ENCODE assay signal across 11 mouse cellular contexts in genomic region chr14:54234231-54235040, GRCm38 (mm10). TPM values are rescaled to one million over a fixed set of nuclear protein-coding genes. Genes with fewer than 3 reads are reported as not detected.
DNase-seq lines count a peak whose midpoint lies in the region; ATAC-seq lines count a peak whose summit lies in the region.
"Had no signal": no experiment of that assay in that cellular context is flagged by ENCODE, and none has a peak within 500 bp of the region (broad histone marks: within the 10 kb centered on the region; RNA-seq: fewer than 3 reads in every experiment).

No protein-coding gene starts in this region.

- no peaks in the 10 kb centered on the region for H3K9me3 ChIP-seq in heart, embryonic 14.5 days (ENCODE audit: control insufficient read depth, low read length)
- no peaks in the 10 kb centered on the region for H3K9me3 ChIP-seq in midbrain, embryonic 14.5 days (ENCODE audit: control insufficient read depth, low read length)
- no peaks in the 10 kb centered on the region for H3K9me3 ChIP-seq in midbrain, embryonic 16.5 days (replicated peaks; ENCODE audit: control insufficient read depth, low read length, poor library complexity, severe bottlenecking)
- H3K9me3 ChIP-seq in hindbrain, embryonic 14.5 days (ENCODE audit: control insufficient read depth, low read length): no peaks in the 10 kb centered on the region
- H3K9me3 ChIP-seq in stomach, embryonic 14.5 days (ENCODE audit: control insufficient read depth, low read depth, low read length): no peaks in the 10 kb centered on the region

- H3K9ac ChIP-seq in heart, embryonic 14.5 days (ENCODE audit: low read length): peak overlapping the region; percentile 55
- no peak overlapping the region; the same call in 1 of the 2 replicates for H3K9ac ChIP-seq in midbrain, embryonic 14.5 days (replicated peaks; ENCODE audit: low read length)
- H3K9ac ChIP-seq in midbrain, embryonic 16.5 days (ENCODE audit: low read depth, low read length): no peak overlapping the region
- no peak overlapping the region for H3K9ac ChIP-seq in hindbrain, embryonic 14.5 days
- H3K9ac ChIP-seq in stomach, embryonic 14.5 days (replicated peaks; ENCODE audit: low read depth, low read length): no peak overlapping the region

- peak overlapping the region; percentile 27 for H3K4me2 ChIP-seq in heart, embryonic 14.5 days (ENCODE audit: low read length)
- no peak overlapping the region for H3K4me2 ChIP-seq in midbrain, embryonic 14.5 days (ENCODE audit: low read length)
- H3K4me2 ChIP-seq in midbrain, embryonic 16.5 days (ENCODE audit: low read length): no peak overlapping the region
- no peak overlapping the region for H3K4me2 ChIP-seq in hindbrain, embryonic 14.5 days (replicated peaks)
- H3K4me2 ChIP-seq in stomach, embryonic 14.5 days (replicated peaks; ENCODE audit: low read depth, low read length): no peak overlapping the region

- no peak for DNase-seq in heart, adult 9 months (ENCODE audit: low spot score in 2 of 2)
- DNase-seq in midbrain, embryonic 14.5 days: no peak
- no peak for DNase-seq in hindbrain, embryonic 14.5 days (ENCODE audit: low spot score)
- no peak for DNase-seq in adrenal gland, adult (ENCODE audit: inconsistent age in 2 of 2, low spot score in 1 of 2)
- DNase-seq: cerebellum, postnatal 25 days had no signal

- 47% methylated on average over 20 of the region's 20 CpGs for WGBS in heart, embryonic 14.5 days
- 76% methylated on average over 20 of the region's 20 CpGs for WGBS in midbrain, embryonic 14.5 days
- WGBS in midbrain, embryonic 16.5 days: 76% methylated on average over 20 of the region's 20 CpGs
- 69% methylated on average over 20 of the region's 20 CpGs for WGBS in hindbrain, embryonic 14.5 days
- WGBS in stomach, embryonic 14.5 days: 78% methylated on average over 20 of the region's 20 CpGs

- peaks cover 30 to 34% of the 10 kb centered on the region in 2 experiments for H3K4me1 ChIP-seq in heart, embryonic 14.5 days (ENCODE audit: control insufficient read depth in 2 of 2, insufficient read depth in 2 of 2, low read length in 2 of 2)
- peaks cover 16% of the 10 kb centered on the region for H3K4me1 ChIP-seq in midbrain, embryonic 14.5 days (ENCODE audit: control insufficient read depth, insufficient read depth, low read length)
- H3K4me1 ChIP-seq in midbrain, embryonic 16.5 days (ENCODE audit: control insufficient read depth, insufficient read depth, low read length): peaks cover 2% of the 10 kb centered on the region
- peaks cover 4% of the 10 kb centered on the region; the same call in 1 of the 2 replicates for H3K4me1 ChIP-seq in hindbrain, embryonic 14.5 days (replicated peaks; ENCODE audit: control insufficient read depth, insufficient read depth, low read length)
- H3K4me1 ChIP-seq in stomach, embryonic 14.5 days (ENCODE audit: control insufficient read depth, insufficient read depth, low read length): peaks cover 14% of the 10 kb centered on the region; the same call in 1 of the 2 replicates

- H3K27ac ChIP-seq in heart, embryonic 14.5 days (replicated peaks in 1 of 2; ENCODE audit: control insufficient read depth in 1 of 2, insufficient read depth in 1 of 2, low read depth in 2 of 2, low read length in 2 of 2): peak overlapping the region; percentile 72 to 82
- H3K27ac ChIP-seq in midbrain, embryonic 14.5 days (replicated peaks; ENCODE audit: low read depth, low read length): 0 out of 2 replicates have a peak overlapping the region, but pooled peaks have one; percentile 26
- H3K27ac ChIP-seq in midbrain, embryonic 16.5 days (ENCODE audit: low read length): no peak overlapping the region
- peak overlapping the region; percentile 15; the same call in 1 of the 2 replicates for H3K27ac ChIP-seq in hindbrain, embryonic 14.5 days
- peak overlapping the region; percentile 69; the same call in 1 of the 2 replicates for H3K27ac ChIP-seq in stomach, embryonic 14.5 days (ENCODE audit: low read length)
- H3K27ac ChIP-seq: macrophage had no signal

- ATAC-seq in heart, embryonic 14.5 days (ENCODE audit: insufficient number of reproducible peaks, insufficient read depth, low FRiP score, low read depth): peak; percentile 41; the same call in 1 of the 2 replicates
- ATAC-seq in midbrain, embryonic 14.5 days (ENCODE audit: low FRiP score, low TSS enrichment): no peak
- no peak for ATAC-seq in midbrain, embryonic 16.5 days
- ATAC-seq in hindbrain, embryonic 14.5 days (ENCODE audit: low FRiP score): no peak
- ATAC-seq in stomach, embryonic 14.5 days (ENCODE audit: insufficient number of reproducible peaks, insufficient read depth, low FRiP score, low read depth): no peak

- H3K27me3 ChIP-seq in heart, embryonic 14.5 days (ENCODE audit: control insufficient read depth, insufficient read depth, low read length): no peaks in the 10 kb centered on the region
- H3K27me3 ChIP-seq in midbrain, embryonic 14.5 days (ENCODE audit: control insufficient read depth, insufficient read depth, low read length): no peaks in the 10 kb centered on the region
- H3K27me3 ChIP-seq in midbrain, embryonic 16.5 days (ENCODE audit: control insufficient read depth, insufficient read depth, low read depth, low read length): no peaks in the 10 kb centered on the region
- no peaks in the 10 kb centered on the region for H3K27me3 ChIP-seq in hindbrain, embryonic 14.5 days (ENCODE audit: control insufficient read depth, insufficient read depth, low read length)
- no peaks in the 10 kb centered on the region for H3K27me3 ChIP-seq in stomach, embryonic 14.5 days (ENCODE audit: control insufficient read depth, insufficient read depth, low read length)

- peaks cover 23% of the 10 kb centered on the region for H3K36me3 ChIP-seq in heart, embryonic 14.5 days (ENCODE audit: control insufficient read depth, insufficient read depth, low read length)
- peaks cover 20% of the 10 kb centered on the region; the same call in 1 of the 2 replicates for H3K36me3 ChIP-seq in midbrain, embryonic 14.5 days (ENCODE audit: control insufficient read depth, insufficient read depth, low read length)
- no peaks in the 10 kb centered on the region for H3K36me3 ChIP-seq in midbrain, embryonic 16.5 days (ENCODE audit: control insufficient read depth, insufficient read depth, low read length)
- H3K36me3 ChIP-seq in hindbrain, embryonic 14.5 days (replicated peaks; ENCODE audit: control insufficient read depth, insufficient read depth): peaks cover 13% of the 10 kb centered on the region
- H3K36me3 ChIP-seq in stomach, embryonic 14.5 days (ENCODE audit: control insufficient read depth, insufficient read depth, low read length): peaks cover 19% of the 10 kb centered on the region; the same call in 1 of the 2 replicates

- H3K4me3 ChIP-seq in heart, embryonic 14.5 days (ENCODE audit: control insufficient read depth in 1 of 2, insufficient read depth in 1 of 2, low read depth in 1 of 2, low read length in 2 of 2): no peak overlapping the region
- no peak overlapping the region for H3K4me3 ChIP-seq in midbrain, embryonic 14.5 days (replicated peaks; ENCODE audit: low read depth, low read length)
- no peak overlapping the region for H3K4me3 ChIP-seq in midbrain, embryonic 16.5 days (ENCODE audit: low read depth, low read length)
- no peak overlapping the region for H3K4me3 ChIP-seq in hindbrain, embryonic 14.5 days (replicated peaks; ENCODE audit: low read length)
- H3K4me3 ChIP-seq in stomach, embryonic 14.5 days (ENCODE audit: low read depth, low read length): no peak overlapping the region
- H3K4me3 ChIP-seq: erythroblast, embryonic 14.5 days had no signal

RNA-seq across cellular contexts. Expression of gene Dad1, which starts 19.5 kb away (rescaled TPM):
- 400 and 442 TPM in 2 replicates for polyA plus RNA-seq in heart, embryonic 14.5 days (2014; fragmentation: Nextera tagmentation; extraction: Ambion mirVana)
- polyA plus RNA-seq in midbrain, embryonic 14.5 days (2014; fragmentation: Nextera tagmentation; extraction: Ambion mirVana): 338 and 385 TPM in 2 replicates
- 325 and 344 TPM in 2 replicates for polyA plus RNA-seq in midbrain, embryonic 16.5 days (2015; fragmentation: Nextera tagmentation; extraction: Ambion mirVana)
- 365 and 386 TPM in 2 replicates for polyA plus RNA-seq in hindbrain, embryonic 14.5 days (2014; fragmentation: Nextera tagmentation; extraction: Ambion mirVana)
- polyA plus RNA-seq in stomach, embryonic 14.5 days (2014; fragmentation: Nextera tagmentation; extraction: Ambion mirVana): 400 and 406 TPM in 2 replicates

RNA-seq across cellular contexts. Expression of gene Abhd4, which starts 19.6 kb away (rescaled TPM):
- polyA plus RNA-seq in heart, embryonic 14.5 days (2014; fragmentation: Nextera tagmentation; extraction: Ambion mirVana): 118 and 121 TPM in 2 replicates
- polyA plus RNA-seq in midbrain, embryonic 14.5 days (2014; fragmentation: Nextera tagmentation; extraction: Ambion mirVana): 46.6 and 48.0 TPM in 2 replicates
- polyA plus RNA-seq in midbrain, embryonic 16.5 days (2015; fragmentation: Nextera tagmentation; extraction: Ambion mirVana): 45.0 and 58.8 TPM in 2 replicates
- polyA plus RNA-seq in hindbrain, embryonic 14.5 days (2014; fragmentation: Nextera tagmentation; extraction: Ambion mirVana): 64.5 and 65.4 TPM in 2 replicates
- 52.2 and 54.3 TPM in 2 replicates for polyA plus RNA-seq in stomach, embryonic 14.5 days (2014; fragmentation: Nextera tagmentation; extraction: Ambion mirVana)

RNA-seq across cellular contexts. Expression of gene Olfr49, which starts 50.3 kb away (rescaled TPM):
- polyA plus RNA-seq in heart, embryonic 14.5 days (2014; fragmentation: Nextera tagmentation; extraction: Ambion mirVana): 0.12 TPM in 1 of 2 replicates, not detected in the other
- not detected in 2 replicates for polyA plus RNA-seq in midbrain, embryonic 14.5 days (2014; fragmentation: Nextera tagmentation; extraction: Ambion mirVana)
- not detected in 2 replicates for polyA plus RNA-seq in midbrain, embryonic 16.5 days (2015; fragmentation: Nextera tagmentation; extraction: Ambion mirVana)
- polyA plus RNA-seq in hindbrain, embryonic 14.5 days (2014; fragmentation: Nextera tagmentation; extraction: Ambion mirVana): not detected in 2 replicates
- polyA plus RNA-seq in stomach, embryonic 14.5 days (2014; fragmentation: Nextera tagmentation; extraction: Ambion mirVana): not detected in 2 replicates
- polyA plus RNA-seq: erythroblast, embryonic 14.5 days; gonadal fat pad, adult 2 months; macrophage had no signal
